27 mouse cellular contexts compared by ENCODE assay signal in genomic region chr19:14373996-14374395, GRCm38 (mm10).
"Had no signal": no experiment of that assay in that cellular context is flagged by ENCODE, and none has a peak within 500 bp of the region (broad histone marks: within the 10 kb centered on the region; RNA-seq: fewer than 3 reads in every experiment).

No protein-coding gene starts in this region.

- H3K4me1 ChIP-seq: heart, embryonic 10.5 days; intestine, embryonic 15.5 days; liver, embryonic 13.5 days; liver, embryonic 15.5 days had no signal

- ATAC-seq: hindbrain, embryonic 16.5 days; inflammation-experienced regulatory T-cells, adult 6 months; intestine, embryonic 15.5 days; intestine, postnatal 0 days; liver, postnatal 0 days had no signal

- H3K27me3 ChIP-seq: hindbrain, embryonic 12.5 days; intestine, embryonic 15.5 days; limb, embryonic 12.5 days; liver, embryonic 13.5 days; liver, embryonic 15.5 days had no signal

- H3K9ac ChIP-seq: heart, embryonic 12.5 days; hindbrain, embryonic 12.5 days; hindbrain, embryonic 14.5 days; intestine, embryonic 15.5 days; limb, embryonic 12.5 days; liver, embryonic 13.5 days; liver, embryonic 15.5 days; liver, postnatal 0 days had no signal

- DNase-seq: gastrocnemius, postnatal 25 days; heart, adult 18-20 months; heart, postnatal 10 days; heart, postnatal 4 days; kidney, adult 18-20 months; kidney, adult 8-10 months; kidney, postnatal 10 days; kidney, postnatal 25 days; kidney, postnatal 4 days; liver; liver, embryonic 13.5 days; liver, postnatal 0 days had no signal

- H3K4me3 ChIP-seq: heart, embryonic 10.5 days; heart, embryonic 12.5 days; hindbrain, embryonic 10.5 days; hindbrain, embryonic 12.5 days; intestine, embryonic 15.5 days; layer of hippocampus, adult 2 months; left cerebral cortex, adult 2 months; limb, embryonic 10.5 days; limb, embryonic 12.5 days; liver, embryonic 13.5 days; liver, embryonic 15.5 days had no signal

- H3K9me3 ChIP-seq: heart, embryonic 10.5 days; heart, embryonic 12.5 days; hindbrain, embryonic 10.5 days; hindbrain, embryonic 12.5 days; intestine, embryonic 15.5 days; limb, embryonic 10.5 days; limb, embryonic 12.5 days; liver, embryonic 13.5 days; liver, embryonic 15.5 days had no signal

- H3K4me2 ChIP-seq: heart, embryonic 12.5 days; hindbrain, embryonic 12.5 days; hindbrain, embryonic 14.5 days; intestine, embryonic 15.5 days; limb, embryonic 12.5 days; liver, embryonic 11.5 days; liver, embryonic 13.5 days; liver, embryonic 15.5 days had no signal

- H3K36me3 ChIP-seq: heart, embryonic 10.5 days; heart, embryonic 12.5 days; hindbrain, embryonic 10.5 days; hindbrain, embryonic 12.5 days; intestine, embryonic 15.5 days; limb, embryonic 10.5 days; limb, embryonic 12.5 days; liver, embryonic 13.5 days; liver, embryonic 15.5 days had no signal

- H3K27ac ChIP-seq: heart, embryonic 10.5 days; hindbrain, embryonic 10.5 days; hindbrain, embryonic 12.5 days; hindbrain, embryonic 14.5 days; intestine, embryonic 15.5 days; layer of hippocampus, adult 2 months; left cerebral cortex, adult 2 months; limb, embryonic 12.5 days; liver, embryonic 13.5 days; liver, embryonic 15.5 days had no signal
